Mouse (Mus musculus) embryo, embryonic 10.5 days (tissue): ENCODE data around the gene Nhlrc1.

Experiments used
- DNase-seq: peaks from one replicate; pipeline ENCODE4 v3.0.0-alpha.2; 2015; ENCODE audit warnings: low spot score

Nhlrc1 gene

DNA sequence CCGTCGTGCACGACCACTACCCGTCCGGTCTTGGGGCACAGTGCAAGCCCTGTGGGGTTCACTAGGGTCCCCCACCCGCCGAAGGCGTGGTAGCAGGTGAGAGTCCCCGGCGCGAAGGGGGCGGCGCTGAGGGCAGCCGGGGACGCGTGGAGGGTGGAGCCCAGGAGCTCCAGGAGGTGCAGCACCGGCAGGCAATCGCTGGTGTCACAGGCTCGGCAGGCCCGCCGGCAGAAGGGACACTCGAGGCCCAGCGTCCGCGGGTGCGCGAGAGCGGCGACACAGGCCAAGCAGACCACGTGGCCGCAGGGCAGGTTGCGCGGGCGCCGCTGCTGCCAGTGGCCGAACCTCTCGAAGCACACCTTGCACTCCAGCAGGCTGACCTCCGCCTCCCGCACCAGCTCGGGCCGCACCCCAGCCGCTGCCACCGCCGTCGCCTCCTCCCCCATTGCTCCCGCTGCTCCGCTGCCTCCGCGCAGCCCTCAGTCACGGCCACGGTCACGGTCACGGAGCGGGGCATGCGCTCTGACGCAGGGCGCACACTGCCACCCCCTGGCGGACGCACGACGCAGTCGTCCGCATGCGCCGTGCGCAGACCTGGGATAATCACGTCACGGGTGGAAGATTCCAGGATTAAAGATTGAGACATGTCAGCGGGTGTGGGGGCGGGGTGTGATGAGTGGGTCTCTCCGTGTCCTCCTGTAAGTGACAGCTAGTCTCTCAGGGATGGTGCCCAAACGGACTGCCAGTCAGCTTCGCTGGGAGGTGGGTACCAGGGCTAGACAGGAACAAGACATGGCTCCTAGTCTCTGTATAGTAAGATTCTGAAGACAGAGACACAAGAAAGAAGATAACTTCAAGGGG is at the start of gene Nhlrc1:
Gene Nhlrc1, minus strand, starts transcription at position 517 of the 861 bp plus-strand sequence.
- DNase-seq, result peak; percentile 79

DNA sequence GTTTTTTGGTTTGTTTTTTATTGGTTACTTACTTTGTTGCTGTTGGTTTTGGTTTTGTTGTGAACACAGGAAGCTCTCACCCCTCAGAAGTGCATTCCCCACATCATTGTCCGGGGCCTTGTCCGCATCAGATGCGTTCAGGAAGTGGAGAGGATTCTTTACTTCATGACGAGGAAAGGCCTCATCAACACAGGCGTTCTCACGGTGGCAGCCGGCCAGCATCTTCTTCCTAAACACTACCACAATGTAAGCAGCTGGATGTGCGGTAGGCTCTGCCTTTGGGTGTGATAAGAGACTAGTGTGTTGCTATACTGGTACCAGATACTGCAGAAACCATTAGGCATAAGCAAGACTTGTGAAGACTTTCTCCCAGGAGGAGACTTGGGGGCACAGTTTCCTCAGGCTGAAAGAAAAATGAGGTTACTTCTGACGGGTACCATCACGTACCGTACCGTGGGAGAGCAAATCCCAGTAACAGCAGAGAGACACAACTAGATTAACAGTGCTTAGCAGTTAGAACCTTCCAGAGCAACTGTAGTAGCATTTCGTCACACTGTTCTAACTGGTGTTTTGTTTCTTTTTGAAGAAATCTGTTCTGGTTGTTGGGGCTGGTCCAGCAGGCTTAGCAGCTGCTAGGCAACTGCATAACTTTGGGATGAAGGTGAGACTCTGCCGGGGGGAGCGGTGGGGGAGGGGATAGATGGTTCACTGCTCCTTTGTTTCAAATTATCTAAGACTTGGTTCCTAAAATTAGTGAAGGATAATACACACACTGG is 49.5 kb upstream of the Nhlrc1 start:
- no peak for DNase-seq

DNA sequence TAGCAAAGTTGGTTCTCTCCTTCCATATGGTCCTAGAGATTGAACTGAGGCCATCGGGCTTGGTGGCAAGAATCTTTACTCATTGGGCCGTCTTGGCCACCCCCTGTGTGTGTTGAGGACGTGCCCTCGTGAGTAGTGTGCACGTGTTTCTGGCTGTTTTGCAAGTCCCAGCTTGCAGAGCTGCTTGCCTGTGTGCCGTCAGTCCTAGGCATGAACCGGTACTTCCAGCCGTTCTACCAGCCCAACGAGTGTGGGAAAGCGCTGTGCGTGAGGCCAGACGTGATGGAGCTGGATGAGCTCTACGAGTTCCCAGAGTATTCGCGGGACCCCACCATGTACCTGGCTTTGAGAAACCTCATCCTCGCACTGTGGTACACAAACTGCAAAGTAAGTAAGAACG is 48.1 kb upstream of the Nhlrc1 start:
- no peak for DNase-seq

DNA sequence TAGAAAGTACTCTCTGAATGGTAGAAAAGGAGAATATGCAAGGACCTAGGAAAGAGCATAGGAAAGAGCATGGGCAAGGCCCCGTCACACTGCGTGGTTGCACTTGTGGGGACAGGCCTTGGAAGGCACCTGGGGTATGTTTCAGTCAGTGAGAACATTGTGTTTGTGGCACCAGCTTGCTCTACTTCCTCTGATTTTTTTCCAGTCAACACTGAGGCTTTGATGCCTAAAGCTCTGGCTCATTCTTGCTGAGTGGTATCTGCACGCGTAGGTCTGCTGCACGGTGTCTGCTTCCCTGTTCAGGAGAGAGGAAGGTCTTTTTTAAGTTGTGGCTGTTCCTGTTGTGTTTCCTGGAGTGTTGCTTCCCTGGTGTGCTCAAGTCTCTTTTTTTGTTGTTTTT is 42.1 kb upstream of the Nhlrc1 start:
- DNase-seq, result no peak

DNA sequence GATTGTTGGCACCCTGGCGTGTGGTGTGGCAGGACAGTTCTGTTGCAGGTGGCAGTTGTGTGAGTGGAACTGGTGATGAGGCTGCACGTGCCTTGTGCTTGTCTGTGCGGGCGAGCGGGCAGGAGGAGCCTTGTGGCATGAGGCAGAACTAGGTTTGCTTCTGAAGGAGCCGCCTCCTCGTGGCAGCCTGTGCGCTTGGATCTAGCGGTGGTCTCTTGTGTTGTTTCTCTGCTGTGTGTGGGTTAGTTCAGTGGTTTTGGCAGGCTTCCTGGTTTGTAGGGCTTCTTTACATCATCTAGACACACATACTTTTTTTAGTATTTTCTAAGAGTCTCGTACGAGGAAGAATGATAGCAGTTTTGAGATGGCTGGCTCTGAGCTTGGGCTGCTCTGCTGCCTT is 41.5 kb upstream of the Nhlrc1 start:
- no peak for DNase-seq

DNA sequence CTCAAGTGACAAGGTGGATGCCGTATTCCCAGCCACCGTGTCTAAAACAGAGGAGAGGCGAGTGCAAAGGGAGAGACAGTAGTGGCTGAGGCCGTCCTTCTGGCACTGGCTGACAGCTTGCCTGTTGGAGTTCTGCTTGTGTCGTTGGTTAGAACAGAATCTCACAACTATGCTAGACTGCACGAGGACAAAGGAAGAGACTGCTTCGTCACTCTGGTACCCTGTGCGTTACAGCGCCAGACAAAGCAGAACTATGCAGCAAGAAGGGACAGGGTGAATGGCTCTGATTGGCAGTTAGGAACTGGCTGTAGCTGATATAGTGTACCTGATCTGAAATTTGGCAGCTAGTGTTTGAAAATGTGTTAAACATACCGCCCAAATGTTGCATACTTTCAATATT is 39.3 kb upstream of the Nhlrc1 start:
- DNase-seq, result peak; percentile 33

DNA sequence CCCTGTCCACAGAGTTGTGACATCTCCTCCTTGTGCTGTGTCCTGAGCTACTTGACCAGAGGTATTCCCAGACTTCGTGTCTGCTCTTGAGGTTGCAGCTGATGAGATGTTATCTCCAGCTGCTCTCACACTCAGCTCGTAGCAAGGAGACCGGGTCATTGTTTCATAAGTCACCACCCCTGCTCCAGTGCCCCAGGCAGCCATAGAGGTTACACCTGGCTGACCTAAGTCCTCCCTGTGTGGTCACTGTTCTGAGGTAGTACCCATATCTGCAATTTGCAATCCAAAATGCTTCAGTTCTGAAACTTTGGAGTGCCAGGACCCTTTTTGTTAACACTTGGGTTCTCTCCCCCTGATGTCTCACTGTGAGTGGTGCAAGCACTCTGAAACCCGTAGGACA is 35.4 kb upstream of the Nhlrc1 start:
- DNase-seq, result no peak

DNA sequence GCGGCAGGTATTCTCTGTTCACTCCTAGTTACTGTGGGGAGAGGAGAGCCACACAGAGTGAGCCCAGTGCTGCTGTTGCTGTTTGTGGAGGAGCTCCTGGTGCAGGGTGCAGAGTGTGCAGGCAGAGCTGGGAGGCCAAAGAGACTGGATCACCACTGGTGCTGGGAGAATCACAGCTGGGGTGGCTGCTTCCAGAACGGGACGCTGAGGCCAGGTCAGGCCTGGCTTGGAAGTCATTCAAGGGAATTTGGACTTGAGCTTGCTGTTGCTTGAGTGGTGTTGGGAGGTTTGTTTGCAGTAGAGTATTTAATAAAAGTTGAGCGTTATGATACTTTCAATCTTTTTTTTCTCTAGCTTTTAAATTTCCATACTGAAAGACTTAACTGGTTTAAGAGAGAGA is 33.3 kb upstream of the Nhlrc1 start:
- no peak for DNase-seq

DNA sequence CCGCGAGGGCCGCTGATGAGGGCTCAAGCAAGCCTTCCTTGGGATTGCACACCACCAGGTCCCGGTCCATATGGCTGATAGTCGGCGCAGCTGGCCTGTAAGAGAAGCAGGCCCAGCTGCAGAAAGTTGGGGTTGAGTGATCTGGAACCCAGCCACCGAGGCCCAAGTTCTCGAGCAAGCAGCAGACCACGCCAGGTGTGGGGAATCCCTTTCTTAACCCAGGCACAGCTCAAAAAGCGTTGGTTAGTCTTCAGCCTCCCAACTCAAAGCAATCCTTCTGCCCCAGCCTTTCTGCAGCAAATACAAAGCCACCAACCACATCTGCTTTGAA is 29.9 kb upstream of the Nhlrc1 start, which contains the start of gene Tpmt:
Gene Tpmt, minus strand, starts transcription at position 121 of the 331 bp plus-strand sequence.
- DNase-seq, result peak; percentile 28

DNA sequence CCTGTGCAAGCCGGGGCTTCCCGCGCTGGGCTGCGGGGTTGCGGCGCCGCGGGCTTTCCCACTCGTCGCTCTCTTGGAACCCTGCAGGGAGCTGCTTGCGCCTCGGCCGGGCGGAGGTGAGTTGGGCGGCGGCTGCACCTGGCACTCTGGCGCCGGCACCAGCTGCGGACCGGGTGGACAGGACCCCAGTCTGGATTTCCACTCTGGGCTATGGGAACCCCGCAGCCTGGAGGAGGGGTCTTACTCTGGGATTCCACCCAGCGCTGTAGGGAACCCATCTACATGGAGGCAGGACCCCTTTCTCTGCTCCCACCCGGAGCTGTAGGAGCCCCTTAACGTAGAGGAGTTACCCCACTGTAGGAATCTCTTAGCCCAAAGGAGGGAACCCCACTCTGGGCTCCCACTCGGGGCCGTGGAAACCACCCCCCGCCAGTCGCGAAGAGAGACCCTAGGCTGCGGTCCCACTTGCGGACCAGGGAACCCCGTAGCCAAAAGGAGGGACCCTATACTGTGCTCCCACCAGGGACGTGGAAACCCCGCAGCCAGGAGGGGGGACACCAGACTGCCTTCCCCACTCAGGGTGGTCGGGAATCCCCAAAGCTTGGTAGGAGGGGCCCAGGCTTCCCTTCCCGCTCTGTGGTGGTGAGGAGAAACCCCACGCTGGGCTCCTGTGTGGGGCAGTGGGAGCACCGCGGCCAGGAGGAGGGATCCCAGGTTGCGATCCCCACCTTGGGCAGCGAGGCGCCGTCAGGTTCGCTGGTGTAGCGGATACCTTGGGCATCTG is 29.4 kb upstream of the Nhlrc1 start:
- DNase-seq, result peak; percentile 3

DNA sequence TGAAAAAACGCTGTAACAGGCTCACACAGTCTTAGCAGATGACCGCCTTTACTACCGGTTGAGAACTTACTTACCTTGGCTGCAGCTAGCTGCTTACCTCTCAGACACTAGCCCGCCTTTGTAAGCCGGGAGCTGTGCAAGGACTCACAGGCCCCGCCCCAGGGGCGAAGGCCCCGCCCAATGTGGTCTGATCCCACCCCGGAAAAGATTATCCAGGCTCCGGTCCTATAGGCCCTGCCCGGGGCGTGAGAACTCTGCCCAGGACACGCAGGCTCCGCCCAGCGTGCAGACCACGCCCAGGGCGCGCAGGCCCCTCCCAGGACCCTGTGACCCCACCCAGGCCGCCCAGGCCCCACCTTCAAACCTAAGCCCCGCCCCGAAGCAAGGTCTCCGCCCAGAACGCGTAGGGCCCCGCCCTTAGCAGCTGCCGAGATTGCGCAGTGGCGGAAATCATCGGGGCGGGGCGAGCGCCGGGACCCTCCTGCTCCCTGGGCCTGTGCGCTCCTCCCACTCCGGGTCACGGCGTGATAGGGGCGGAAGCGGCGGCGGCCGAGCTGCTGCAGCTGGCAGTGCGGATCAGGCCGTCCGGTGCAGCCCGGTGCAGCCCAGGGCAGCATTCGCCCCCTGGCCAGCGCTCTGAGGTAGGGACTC is 28.5 kb upstream of the Nhlrc1 start, which contains the start of gene Kdm1b:
Gene Kdm1b, plus strand, starts transcription at position 470 of the 651 bp plus-strand sequence.
- peak; percentile 99 for DNase-seq

DNA sequence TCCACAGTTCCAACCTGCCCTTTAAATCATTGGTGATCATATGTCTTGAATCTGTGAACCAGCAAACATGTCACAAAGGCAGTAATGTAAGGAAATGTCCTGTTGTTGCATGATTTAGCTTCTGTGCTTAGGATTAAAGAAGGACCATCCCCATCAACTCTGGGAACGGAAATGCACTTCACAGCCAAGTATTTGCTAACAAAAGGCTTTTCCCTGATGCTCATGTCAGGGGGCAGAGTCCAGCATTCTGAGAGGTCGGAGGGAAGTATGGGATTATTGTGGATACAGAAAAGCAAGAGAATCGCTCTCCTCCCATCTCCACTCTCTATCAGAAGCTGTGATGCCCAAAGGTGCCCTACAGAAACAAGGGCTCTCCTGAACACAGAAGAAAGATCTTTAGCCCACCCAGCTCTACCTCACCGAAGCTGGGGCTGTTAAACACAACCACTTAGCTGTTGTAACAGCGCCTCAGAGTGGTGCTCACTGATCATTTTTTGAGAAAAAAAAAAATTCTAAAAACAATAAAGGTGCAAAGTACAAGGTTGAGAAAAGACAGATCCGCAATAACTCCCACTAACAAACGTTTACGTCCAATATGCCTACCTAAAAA is 27.5 kb upstream of the Nhlrc1 start:
- peak; percentile 29 for DNase-seq

DNA sequence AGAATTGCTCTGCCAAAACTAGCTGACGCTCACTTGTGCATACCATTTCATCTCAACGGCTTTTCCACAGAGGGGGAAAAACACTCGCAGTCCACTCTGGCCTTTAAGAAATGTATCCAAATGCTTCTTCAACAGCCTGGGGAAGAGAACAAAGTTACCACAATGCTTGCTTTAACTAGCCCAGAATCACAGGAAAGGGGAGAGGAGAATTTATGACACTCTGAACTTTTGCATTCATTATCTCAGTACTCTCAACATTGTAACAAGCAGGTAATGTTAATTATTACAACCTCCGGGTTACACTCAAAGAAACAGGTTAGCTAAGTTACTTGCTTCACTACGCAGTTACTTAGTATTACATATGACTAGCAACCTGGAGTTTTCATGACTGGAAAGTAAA is 25.4 kb upstream of the Nhlrc1 start:
- DNase-seq, result no peak

DNA sequence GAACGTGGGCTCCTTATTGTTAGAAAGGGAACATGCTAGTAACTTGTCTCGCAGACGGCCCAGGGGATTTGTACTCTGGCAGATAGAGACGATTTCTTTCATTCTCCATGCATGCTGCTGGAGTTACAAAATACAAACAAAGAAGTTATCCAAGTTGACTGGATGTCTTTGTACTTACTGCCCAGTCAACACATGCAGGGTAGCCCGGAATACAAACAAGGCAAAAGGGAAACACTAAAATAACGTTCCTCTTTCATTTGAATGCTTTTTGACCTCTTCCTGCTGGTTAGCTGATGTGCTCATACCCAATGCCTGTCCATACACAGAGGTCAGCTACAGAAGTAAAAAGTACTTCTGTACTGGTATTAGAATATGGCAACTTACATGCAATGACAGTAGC is 23.3 kb upstream of the Nhlrc1 start:
- no peak for DNase-seq

DNA sequence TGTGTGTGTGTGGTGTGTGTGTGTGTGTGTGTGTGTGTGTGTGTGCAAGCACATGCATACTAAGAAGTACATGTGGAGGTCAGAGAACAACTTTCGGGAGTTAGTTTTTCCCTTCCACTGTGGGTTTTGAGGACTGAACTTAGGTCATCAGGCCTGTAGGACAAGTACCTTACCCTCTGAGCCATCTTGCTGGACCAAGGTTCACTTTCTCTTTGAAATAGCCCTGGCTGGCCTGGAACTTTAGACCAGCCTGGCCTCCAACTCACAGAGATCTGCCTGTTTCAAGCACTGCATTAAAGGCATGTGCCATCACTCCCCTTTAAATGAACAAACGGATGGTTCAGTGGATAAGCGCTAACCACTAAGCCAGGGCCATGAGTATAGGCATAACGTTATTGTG is 19.0 kb upstream of the Nhlrc1 start:
- DNase-seq, result no peak

DNA sequence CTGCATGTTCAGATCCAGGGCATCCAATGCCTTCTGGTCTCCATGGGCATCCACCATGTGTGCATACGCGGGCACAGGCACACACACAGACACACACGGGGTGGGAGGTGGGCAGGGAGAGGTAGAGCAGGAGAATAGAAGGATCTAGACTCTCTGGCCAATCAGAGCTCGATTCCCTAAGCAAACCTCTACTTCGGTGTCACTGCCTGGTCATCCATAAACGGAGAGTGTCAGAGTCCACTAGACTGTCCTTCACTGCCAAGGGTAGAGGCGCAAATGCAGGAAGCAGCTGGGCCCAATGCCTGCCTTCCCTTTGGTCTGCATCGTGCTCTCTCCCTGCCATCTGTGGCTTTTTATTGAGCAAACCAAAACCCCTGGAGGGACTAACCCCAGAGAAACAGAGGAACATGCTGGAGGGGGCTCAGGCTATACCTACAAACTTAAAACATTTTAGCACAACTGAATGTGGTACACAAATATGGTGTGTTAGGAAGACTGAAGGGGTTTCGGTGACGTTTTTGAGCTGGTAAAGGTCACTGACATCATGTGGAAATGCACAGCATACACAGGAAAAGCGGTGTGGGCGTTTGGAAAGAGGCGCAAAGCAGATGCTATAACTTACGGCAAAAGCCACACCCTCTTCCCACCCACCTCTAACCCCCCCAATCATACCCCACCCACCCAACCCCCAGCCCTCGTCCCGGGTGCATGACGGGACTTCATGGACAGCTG is 15.9 kb upstream of the Nhlrc1 start:
- no peak for DNase-seq

DNA sequence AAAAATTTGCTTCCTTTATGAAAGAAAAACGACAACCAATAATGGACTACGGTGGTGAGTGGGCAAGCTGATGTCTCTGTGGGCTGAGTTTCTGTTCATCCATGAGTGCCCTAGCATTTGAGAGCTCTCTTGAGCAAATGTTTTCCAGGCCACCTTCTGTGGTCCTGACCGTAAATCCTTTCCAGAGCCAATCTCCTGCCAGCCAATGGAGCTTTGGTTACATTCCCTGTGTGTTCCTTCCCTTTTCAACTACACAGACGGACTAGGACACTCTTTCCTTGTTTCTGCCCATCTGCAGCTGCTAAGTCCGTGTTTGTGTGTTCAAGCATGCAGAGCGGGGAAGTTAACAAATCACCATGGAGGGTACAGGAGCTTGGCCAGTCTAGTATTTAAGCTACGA is 6.1 kb upstream of the Nhlrc1 start:
- DNase-seq, result peak; percentile 14

DNA sequence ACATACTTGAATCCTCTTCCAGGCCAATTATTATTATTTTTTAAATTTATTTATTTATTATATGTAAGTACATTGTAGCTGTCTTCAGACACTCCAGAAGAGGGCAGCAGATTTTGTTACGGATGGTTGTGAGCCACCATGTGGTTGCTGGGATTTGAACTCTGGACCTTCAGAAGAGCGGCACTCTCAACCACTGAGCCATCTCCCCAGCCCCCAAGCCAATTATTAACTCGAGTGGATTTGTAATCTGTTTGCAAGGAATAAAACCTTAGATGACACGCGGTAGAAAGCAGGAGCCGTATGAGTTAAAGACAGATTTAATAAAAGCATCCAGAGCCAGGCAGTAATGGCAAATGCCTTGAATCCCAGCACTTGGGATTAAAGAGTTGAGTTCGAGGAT is 5.1 kb upstream of the Nhlrc1 start:
- DNase-seq, result no peak

DNA sequence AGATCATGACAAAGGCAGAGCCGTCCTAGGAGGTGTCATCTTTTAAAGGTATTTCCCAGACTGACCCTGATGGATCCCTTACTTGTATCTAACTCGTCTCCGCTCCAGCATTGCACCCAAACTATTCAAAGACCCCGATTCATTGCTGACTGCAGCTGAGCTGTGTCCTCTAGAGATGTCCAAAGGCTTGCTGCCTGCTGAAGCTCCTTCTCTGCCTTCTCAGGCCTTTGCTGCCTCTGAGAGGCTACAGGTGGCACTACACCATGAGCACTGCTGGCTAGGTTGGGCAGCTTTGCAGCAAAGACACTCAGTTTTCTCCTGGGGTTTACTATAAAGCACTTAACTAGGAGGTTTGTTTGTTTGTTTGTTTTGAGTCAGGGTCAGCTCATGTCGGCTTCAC is 2.6 kb upstream of the Nhlrc1 start:
- peak; percentile 71 for DNase-seq

DNA sequence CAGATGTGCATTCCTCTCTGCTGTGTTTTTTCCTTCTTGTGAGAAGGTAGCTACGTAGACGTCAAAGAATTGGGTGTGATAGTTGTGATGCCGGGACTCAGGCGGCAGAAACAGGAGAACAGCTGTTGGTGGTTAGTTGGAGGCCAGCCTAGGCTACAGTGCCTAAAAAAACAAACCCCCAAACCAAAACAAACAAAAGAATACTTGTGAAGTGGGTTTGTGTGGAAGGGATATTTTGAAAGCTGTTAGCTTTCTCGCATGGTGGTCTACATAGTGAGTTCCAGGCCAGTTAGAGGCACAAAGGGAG is 498 bp upstream of the Nhlrc1 start:
- no peak for DNase-seq

DNA sequence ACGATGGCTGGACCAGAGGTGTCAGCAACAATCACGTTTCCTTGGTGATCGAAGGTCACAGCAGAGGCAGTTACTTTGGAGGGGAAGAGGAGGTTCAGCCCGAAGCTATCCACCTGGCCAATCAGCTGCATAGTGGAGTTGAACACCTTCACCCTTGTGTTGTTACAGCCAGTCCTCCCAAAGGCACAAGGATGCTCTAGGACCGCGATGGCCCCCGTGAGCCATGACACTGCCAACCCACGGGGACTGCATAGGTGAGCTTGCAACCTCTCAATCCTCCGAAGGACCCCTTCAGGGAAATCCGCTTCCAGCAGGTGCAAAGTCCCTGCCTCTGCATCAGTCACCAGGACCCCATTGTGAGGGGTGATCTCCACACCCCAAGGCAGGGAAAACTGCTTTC is 910 bp downstream of the Nhlrc1 start:
- no peak for DNase-seq
